Mouse (Mus musculus) kidney, embryonic 16.5 days (tissue): ENCODE measurements around the gene Usp7. TPM values are rescaled to one million over a fixed set of nuclear protein-coding genes. Genes with fewer than 3 reads are reported as not detected.
"Not testable (repeated sequence)": the region's sequence is repeated elsewhere in the genome, so short reads cannot be mapped to it uniquely, and the experiment has no call there.

Experiments
- ATAC-seq: fragments of 200-750 bp; cut with Nextera tagmentation; 2 replicates; pipeline ENCODE4 v1.8.0; 2017; ENCODE audit warnings: moderate TSS enrichment; ENCODE audit not compliant: low FRiP score, low TSS enrichment
- H3K27ac ChIP-seq: fragments of 300-500 bp; sonication (generic); 2 replicates; pipeline ENCODE4 v1.5.1; 2014; ENCODE audit warnings: low read length
- H3K27me3 ChIP-seq: fragments of 300-500 bp; sonication (generic); 2 replicates; pipeline ENCODE4 v1.6.1; 2014; ENCODE audit warnings: low read length, control low read depth, mixed read lengths; ENCODE audit not compliant: insufficient read depth
- H3K36me3 ChIP-seq: fragments of 300-500 bp; sonication (generic); 2 replicates; pipeline ENCODE4 v1.6.1; 2014; ENCODE audit warnings: low read length, control low read depth, mixed read lengths; ENCODE audit not compliant: insufficient read depth
- H3K4me1 ChIP-seq: fragments of 300-500 bp; sonication (generic); 2 replicates; pipeline ENCODE4 v1.6.1; 2014; ENCODE audit warnings: low read length, control low read depth, mixed read lengths; ENCODE audit not compliant: insufficient read depth
- H3K4me2 ChIP-seq: fragments of 300-500 bp; sonication (generic); replicated peaks from 2 replicates; pipeline ENCODE4 v1.6.1; 2014; ENCODE audit warnings: low read depth, low read length
- H3K4me3 ChIP-seq: fragments of 300-500 bp; sonication (generic); 2 replicates; pipeline ENCODE4 v1.5.1; 2014; ENCODE audit warnings: mild to moderate bottlenecking, low read length
- H3K9ac ChIP-seq: fragments of 300-500 bp; sonication (generic); replicated peaks from 2 replicates; pipeline ENCODE4 v1.6.1; 2014; ENCODE audit warnings: low read length
- H3K9me3 ChIP-seq: fragments of 300-500 bp; sonication (generic); 2 replicates; pipeline ENCODE4 v1.6.1; 2016; ENCODE audit warnings: low read length, control low read depth
- WGBS: fragments of 180-500 bp; shearing (Covaris S2); extraction: QIAGEN DNeasy Blood & Tissue Kit; methylation state at CpG from one replicate; pipeline ENCODE4 v1.1.7; 2014; 5-methylcytosine and 5-hydroxymethylcytosine counted together
- polyA plus RNA-seq: library from polyadenylated mRNA; unstranded; fragments of >200 nt; fragmentation: Nextera tagmentation; extraction: Ambion mirVana; gene quantifications from 2 replicates; pipeline ENCODE4 v1.2.1, GENCODE M21; 2015

Gene Usp7
- polyA plus RNA-seq, 1 experiment from 2014 or later: 23.8 TPM

GRCm38 (mm10) chr16:8758979-8759378 is 33.1 kb downstream of the Usp7 start:
- Histone ChIP-seq H3K4me2 (no peak overlapping the region), H3K9ac (no peak overlapping the region), H3K27me3 (no peaks in the 10 kb centered on the region), H3K27ac (no peak overlapping the region), H3K4me1 (no peaks in the 10 kb centered on the region), H3K9me3 (no peaks in the 10 kb centered on the region), H3K4me3 (no peak overlapping the region), H3K36me3 (no peaks in the 10 kb centered on the region)
- ATAC-seq: no peak
- WGBS: 78% methylated on average over 3 of the region's 3 CpGs

- no peak for ATAC-seq
- Histone ChIP-seq H3K4me3 (no peak overlapping the region), H3K9me3 (no peaks in the 10 kb centered on the region), H3K36me3 (no peaks in the 10 kb centered on the region), H3K9ac (no peak overlapping the region), H3K4me2 (no peak overlapping the region), H3K27ac (no peak overlapping the region), H3K27me3 (no peaks in the 10 kb centered on the region), H3K4me1 (no peaks in the 10 kb centered on the region)
- WGBS: 68% methylated on average over 2 of the region's 2 CpGs
These were observed 33.9 kb downstream of the Usp7 start for GRCm38 (mm10) chr16:8758193-8758592.

- not testable (repeated sequence) for H3K4me2 ChIP-seq, H3K9me3 ChIP-seq, H3K4me3 ChIP-seq, H3K4me1 ChIP-seq, H3K36me3 ChIP-seq, H3K9ac ChIP-seq, H3K27ac ChIP-seq, ATAC-seq, H3K27me3 ChIP-seq
- WGBS: 87% methylated on average over 5 of the region's 6 CpGs
These were observed 34.5 kb downstream of the Usp7 start for GRCm38 (mm10) chr16:8757586-8757985.

- Histone ChIP-seq H3K27ac (no peak overlapping the region), H3K9ac (no peak overlapping the region)
- no peak for ATAC-seq
These were observed 39.8 kb downstream of the Usp7 start for GRCm38 (mm10) chr16:8752334-8752733.

GRCm38 (mm10) chr16:8751555-8752235 is 40.4 kb downstream of the Usp7 start:
- no peaks in the 10 kb centered on the region for H3K36me3 ChIP-seq
- no peaks in the 10 kb centered on the region for H3K4me1 ChIP-seq
- no peak overlapping the region for H3K27ac ChIP-seq
- 81% methylated on average over 5 of the region's 5 CpGs for WGBS
- no peak for ATAC-seq
- no peak overlapping the region for H3K4me2 ChIP-seq
- no peak overlapping the region for H3K4me3 ChIP-seq
- H3K9me3 ChIP-seq: no peaks in the 10 kb centered on the region
- H3K27me3 ChIP-seq: no peaks in the 10 kb centered on the region
- no peak overlapping the region for H3K9ac ChIP-seq

More at GRCm38 (mm10) chr16:8752334-8752733, 39.8 kb downstream of the Usp7 start:
- Histone ChIP-seq H3K36me3 (no peaks in the 10 kb centered on the region), H3K27me3 (no peaks in the 10 kb centered on the region), H3K9me3 (no peaks in the 10 kb centered on the region), H3K4me2 (no peak overlapping the region), H3K4me1 (no peaks in the 10 kb centered on the region), H3K4me3 (no peak overlapping the region)
- 85% methylated on average over 2 of the region's 2 CpGs for WGBS

GRCm38 (mm10) chr16:8748904-8749303 is 43.2 kb downstream of the Usp7 start:
- no peaks in the 10 kb centered on the region for H3K4me1 ChIP-seq
- H3K36me3 ChIP-seq: no peaks in the 10 kb centered on the region
- no peak overlapping the region for H3K4me3 ChIP-seq
- no peaks in the 10 kb centered on the region for H3K27me3 ChIP-seq
- 95% methylated on average over 8 of the region's 8 CpGs for WGBS
- ATAC-seq: no peak
- H3K9me3 ChIP-seq: no peaks in the 10 kb centered on the region
- no peak overlapping the region for H3K27ac ChIP-seq
- H3K4me2 ChIP-seq: no peak overlapping the region
- no peak overlapping the region for H3K9ac ChIP-seq

GRCm38 (mm10) chr16:8748175-8748846 is 43.8 kb downstream of the Usp7 start:
- H3K4me2 ChIP-seq: no peak overlapping the region
- H3K4me1 ChIP-seq: no peaks in the 10 kb centered on the region
- H3K9me3 ChIP-seq: no peaks in the 10 kb centered on the region
- no peaks in the 10 kb centered on the region for H3K27me3 ChIP-seq
- ATAC-seq: no peak
- H3K4me3 ChIP-seq: no peak overlapping the region
- H3K9ac ChIP-seq: no peak overlapping the region
- H3K27ac ChIP-seq: no peak overlapping the region
- 80% methylated on average over 6 of the region's 6 CpGs for WGBS
- H3K36me3 ChIP-seq: no peaks in the 10 kb centered on the region

- H3K4me1 ChIP-seq: no peaks in the 10 kb centered on the region
- H3K9me3 ChIP-seq: no peaks in the 10 kb centered on the region
- H3K9ac ChIP-seq: no peak overlapping the region
- no peaks in the 10 kb centered on the region for H3K36me3 ChIP-seq
- no peak overlapping the region for H3K4me3 ChIP-seq
- H3K27me3 ChIP-seq: no peaks in the 10 kb centered on the region
- ATAC-seq: no peak
- 80% methylated on average over 3 of the region's 3 CpGs for WGBS
- no peak overlapping the region for H3K4me2 ChIP-seq
- H3K27ac ChIP-seq: no peak overlapping the region
These were observed 44.3 kb downstream of the Usp7 start for GRCm38 (mm10) chr16:8747772-8748171.

- 73% methylated on average over 2 of the region's 2 CpGs for WGBS
- H3K4me1 ChIP-seq: no peaks in the 10 kb centered on the region
- H3K9ac ChIP-seq: no peak overlapping the region
- H3K27me3 ChIP-seq: no peaks in the 10 kb centered on the region
- no peak overlapping the region for H3K4me2 ChIP-seq
- no peak for ATAC-seq
- H3K9me3 ChIP-seq: no peaks in the 10 kb centered on the region
- no peak overlapping the region for H3K4me3 ChIP-seq
- no peaks in the 10 kb centered on the region for H3K36me3 ChIP-seq
- no peak overlapping the region for H3K27ac ChIP-seq
These were observed 45.6 kb downstream of the Usp7 start for GRCm38 (mm10) chr16:8746509-8746908.

- Histone ChIP-seq H3K27ac (no peak overlapping the region), H3K4me3 (no peak overlapping the region), H3K4me1 (no peaks in the 10 kb centered on the region), H3K9ac (no peak overlapping the region), H3K4me2 (no peak overlapping the region), H3K9me3 (no peaks in the 10 kb centered on the region), H3K36me3 (no peaks in the 10 kb centered on the region), H3K27me3 (no peaks in the 10 kb centered on the region)
- 87% methylated on average over 2 of the region's 2 CpGs for WGBS
- no peak for ATAC-seq
These were observed 46.4 kb downstream of the Usp7 start for GRCm38 (mm10) chr16:8745751-8746150.
